Comparison of ENCODE assay signal across 8 mouse cellular contexts in the genomic region with DNA sequence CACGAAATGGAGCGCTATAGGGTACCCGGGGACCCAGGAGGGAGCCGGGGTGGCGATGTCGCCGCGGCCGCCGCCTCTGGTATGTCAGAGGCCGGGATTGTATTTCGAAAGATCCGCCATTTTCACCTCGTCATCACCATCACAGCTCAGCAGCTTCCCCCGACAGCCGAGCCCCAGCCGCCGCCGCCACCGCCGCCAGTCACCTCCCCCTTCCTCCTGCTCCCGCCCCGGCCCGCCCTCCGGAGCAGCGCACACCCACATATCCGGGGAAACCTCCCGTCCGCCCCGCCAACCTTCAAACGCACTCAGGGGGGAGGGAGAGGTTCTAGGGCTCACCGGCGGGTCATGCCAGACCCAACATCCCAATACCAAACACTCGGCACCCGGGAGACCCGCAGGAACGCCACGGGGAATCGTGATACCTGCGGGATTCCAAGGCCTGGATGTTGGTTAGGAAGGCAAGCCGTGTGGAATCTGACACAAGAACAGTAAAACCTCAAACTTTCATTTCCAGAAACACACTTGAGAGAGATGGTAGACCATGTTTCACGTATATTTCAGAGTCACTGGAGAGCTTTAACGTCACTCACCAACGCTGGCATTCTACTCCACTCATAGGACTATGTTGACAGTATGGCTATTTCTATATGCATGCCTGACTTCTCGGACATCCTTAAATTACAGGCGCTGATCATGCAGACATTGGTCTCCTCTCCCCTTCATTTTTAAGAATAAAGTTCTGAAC. TPM values are rescaled to one million over a fixed set of nuclear protein-coding genes. Genes with fewer than 3 reads are reported as not detected.
DNase-seq lines count a peak whose midpoint lies in the region; ATAC-seq lines count a peak whose summit lies in the region.

No protein-coding gene starts in this region.

- peak overlapping the region; percentile 93 for H3K4me2 ChIP-seq in embryonic facial prominence, embryonic 12.5 days (replicated peaks)
- peak overlapping the region; percentile 96 for H3K4me2 ChIP-seq in limb, embryonic 13.5 days (replicated peaks)
- H3K4me2 ChIP-seq in midbrain, embryonic 14.5 days (ENCODE audit: low read length): peak overlapping the region; percentile 92

- WGBS in embryonic facial prominence, embryonic 12.5 days: under 1% methylated on average over 46 of the region's 46 CpGs
- WGBS in limb, embryonic 13.5 days: 1% methylated on average over 43 of the region's 46 CpGs
- under 1% methylated on average over 46 of the region's 46 CpGs for WGBS in midbrain, embryonic 14.5 days

- ATAC-seq in embryonic facial prominence, embryonic 12.5 days (ENCODE audit: insufficient number of reproducible peaks, insufficient read depth, low FRiP score, low TSS enrichment): peak; percentile 54
- ATAC-seq in limb, embryonic 13.5 days (ENCODE audit: low FRiP score, low read depth): peak; percentile 79
- ATAC-seq in midbrain, embryonic 14.5 days (ENCODE audit: low FRiP score, low TSS enrichment): peak; percentile 65

- H3K27ac ChIP-seq in embryonic facial prominence, embryonic 12.5 days: peak overlapping the region; percentile 18; the same call in 1 of the 2 replicates
- peak overlapping the region; percentile 48; the same call in 1 of the 2 replicates for H3K27ac ChIP-seq in limb, embryonic 13.5 days
- H3K27ac ChIP-seq in midbrain, embryonic 14.5 days (replicated peaks; ENCODE audit: low read depth, low read length): peak overlapping the region; percentile 42

- H3K4me3 ChIP-seq in embryonic facial prominence, embryonic 12.5 days: peak overlapping the region; percentile 62
- peak overlapping the region; percentile 83 for H3K4me3 ChIP-seq in limb, embryonic 13.5 days
- H3K4me3 ChIP-seq in midbrain, embryonic 14.5 days (replicated peaks; ENCODE audit: low read depth, low read length): peak overlapping the region; percentile 80

- H3K9ac ChIP-seq in embryonic facial prominence, embryonic 12.5 days: peak overlapping the region; percentile 64
- peak overlapping the region; percentile 82 for H3K9ac ChIP-seq in limb, embryonic 13.5 days
- H3K9ac ChIP-seq in midbrain, embryonic 14.5 days (replicated peaks; ENCODE audit: low read length): peak overlapping the region; percentile 74

- peaks cover 10% of the 10 kb centered on the region for H3K4me1 ChIP-seq in embryonic facial prominence, embryonic 12.5 days
- H3K4me1 ChIP-seq in limb, embryonic 13.5 days: peaks cover 21% of the 10 kb centered on the region
- H3K4me1 ChIP-seq in midbrain, embryonic 14.5 days (ENCODE audit: control insufficient read depth, insufficient read depth, low read length): peaks cover 17% of the 10 kb centered on the region

- H3K9me3 ChIP-seq in embryonic facial prominence, embryonic 12.5 days: no peaks in the 10 kb centered on the region
- H3K9me3 ChIP-seq in limb, embryonic 13.5 days: no peaks in the 10 kb centered on the region
- H3K9me3 ChIP-seq in midbrain, embryonic 14.5 days (ENCODE audit: control insufficient read depth, low read length): no peaks in the 10 kb centered on the region

- H3K36me3 ChIP-seq in embryonic facial prominence, embryonic 12.5 days: no peaks in the 10 kb centered on the region
- no peaks in the 10 kb centered on the region for H3K36me3 ChIP-seq in limb, embryonic 13.5 days
- H3K36me3 ChIP-seq in midbrain, embryonic 14.5 days (ENCODE audit: control insufficient read depth, insufficient read depth, low read length): no peaks in the 10 kb centered on the region

- peak; percentile 86 for DNase-seq in 3134 (ENCODE audit: extremely low read depth, insufficient read length, low spot score)
- DNase-seq in adrenal gland, postnatal 14 days: peak; percentile 94
- peak; percentile 81 to 87 for DNase-seq in heart, adult 18-20 months
- DNase-seq in kidney, adult 18-20 months: peak; percentile 77
- DNase-seq in midbrain, embryonic 14.5 days: peak; percentile 82
- peak; percentile 74 for DNase-seq in spleen, adult 12 weeks (ENCODE audit: low spot score)

- H3K27me3 ChIP-seq in embryonic facial prominence, embryonic 12.5 days: no peaks in the 10 kb centered on the region
- no peaks in the 10 kb centered on the region for H3K27me3 ChIP-seq in limb, embryonic 13.5 days
- no peaks in the 10 kb centered on the region for H3K27me3 ChIP-seq in midbrain, embryonic 14.5 days (ENCODE audit: control insufficient read depth, insufficient read depth, low read length)

RNA-seq across cellular contexts. Expression of gene Lin54, which starts 1.8 kb away (rescaled TPM):
- 12.5 and 15.7 TPM in 2 replicates for total RNA-seq in adrenal gland, postnatal 14 days (2021)
- 13.3 and 13.6 TPM in 2 replicates for polyA plus RNA-seq in embryonic facial prominence, embryonic 12.5 days (2016; fragmentation: Nextera tagmentation; extraction: Ambion mirVana)
- total RNA-seq in heart, adult 18-20 months (2021): 1 to 10 TPM; 5.6 to 6.1 TPM
- polyA plus RNA-seq in limb, embryonic 13.5 days (2015; fragmentation: Nextera tagmentation; extraction: Ambion mirVana): 11.0 and 13.4 TPM in 2 replicates
- polyA plus RNA-seq in midbrain, embryonic 14.5 days (2014; fragmentation: Nextera tagmentation; extraction: Ambion mirVana): 8.4 and 11.5 TPM in 2 replicates

RNA-seq across cellular contexts. Expression of gene Cops4, which starts 19.5 kb away (rescaled TPM):
- total RNA-seq in adrenal gland, postnatal 14 days (2021): 61.9 and 63.4 TPM in 2 replicates
- polyA plus RNA-seq in embryonic facial prominence, embryonic 12.5 days (2016; fragmentation: Nextera tagmentation; extraction: Ambion mirVana): 206 and 210 TPM in 2 replicates
- total RNA-seq in heart, adult 18-20 months (2021): 10 to 100 TPM; 89.2 to 93.2 TPM
- polyA plus RNA-seq in limb, embryonic 13.5 days (2015; fragmentation: Nextera tagmentation; extraction: Ambion mirVana): 225 and 235 TPM in 2 replicates
- 175 and 210 TPM in 2 replicates for polyA plus RNA-seq in midbrain, embryonic 14.5 days (2014; fragmentation: Nextera tagmentation; extraction: Ambion mirVana)

Comparison
In these comparisons a context has a peak if more than half of its experiments do, and no peak if none do; other contexts are left out.
1. Peak in every context shown above with its lines: DNase-seq, ATAC-seq, H3K4me3 ChIP-seq and H3K27ac ChIP-seq.